Mouse (Mus musculus): ENCODE data around the gene Gm20388. TPM values are rescaled to one million over a fixed set of nuclear protein-coding genes. Genes with fewer than 3 reads are reported as not detected.

The Gm20388 gene
- total and polyA plus RNA-seq, 2 experiments from 2014 or later = 17.3 TPM; not detected in 1

DNA sequence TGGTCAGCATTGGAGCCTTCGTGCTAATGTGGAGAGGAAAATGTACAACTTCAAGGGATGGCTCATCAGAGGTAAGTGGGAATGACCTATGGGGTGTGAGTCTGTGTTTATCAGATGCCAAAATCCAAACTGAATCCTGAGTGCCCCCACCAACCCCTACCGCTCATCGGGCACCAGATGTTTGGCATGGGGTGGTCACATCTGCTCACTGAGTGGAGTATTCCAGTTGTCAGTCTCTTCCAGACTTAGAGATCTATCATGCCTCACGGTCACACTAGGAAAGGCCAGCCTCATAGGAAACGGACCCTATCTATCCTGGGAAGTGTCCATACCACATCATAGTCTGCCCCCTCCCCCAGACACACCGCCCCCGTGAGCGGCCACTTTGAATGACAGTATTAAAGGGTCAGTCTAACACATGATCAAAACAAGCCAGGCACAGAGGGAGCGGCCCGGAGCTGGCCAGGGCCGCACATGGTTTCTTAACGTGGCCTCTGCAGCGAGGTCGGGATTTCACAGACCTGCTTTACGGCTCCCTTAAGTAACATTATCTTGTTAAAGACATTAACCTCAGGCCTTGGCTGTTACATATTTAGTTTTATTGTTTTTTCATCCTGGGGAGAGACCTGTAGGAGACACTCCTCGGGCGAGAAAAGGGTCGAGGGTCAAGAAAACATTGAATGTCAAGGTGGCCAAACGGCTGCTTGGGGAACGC, 1122.8 kb downstream of the Gm20388 start:
- no peak overlapping the region for H3K27ac ChIP-seq (ENCODE audit: low read depth)
- no peak overlapping the region for H3K9ac ChIP-seq (replicated peaks; ENCODE audit: low read depth, low read length)
- H3K4me2 ChIP-seq (ENCODE audit: low read depth, low read length) = no peak overlapping the region
- TF ChIP-seq EP300 (IDR thresholded peaks at IDR 0.05; ENCODE audit: low read depth) (no peak), CTCF (IDR thresholded peaks at IDR 0.05; ENCODE audit: low read depth) (no peak)
- H3K27me3 ChIP-seq (ENCODE audit: control insufficient read depth, insufficient read depth, low read length) = peaks cover 16% of the 10 kb centered on the region; the same call in 1 of the 2 replicates
- DNase-seq (ENCODE audit: low spot score) (no peak), ATAC-seq (ENCODE audit: insufficient read depth, low read depth) (no peak)
- WGBS = 80% methylated on average over 20 of the region's 20 CpGs
- H3K4me1 ChIP-seq (ENCODE audit: control insufficient read depth, insufficient read depth) = no peaks in the 10 kb centered on the region
- no peaks in the 10 kb centered on the region for H3K36me3 ChIP-seq (replicated peaks; ENCODE audit: control insufficient read depth, insufficient read depth, low read length)
- no peaks in the 10 kb centered on the region for H3K9me3 ChIP-seq (replicated peaks; ENCODE audit: control insufficient read depth, low read length)
- H3K4me3 ChIP-seq (ENCODE audit: low read depth, low read length) = no peak overlapping the region

DNA sequence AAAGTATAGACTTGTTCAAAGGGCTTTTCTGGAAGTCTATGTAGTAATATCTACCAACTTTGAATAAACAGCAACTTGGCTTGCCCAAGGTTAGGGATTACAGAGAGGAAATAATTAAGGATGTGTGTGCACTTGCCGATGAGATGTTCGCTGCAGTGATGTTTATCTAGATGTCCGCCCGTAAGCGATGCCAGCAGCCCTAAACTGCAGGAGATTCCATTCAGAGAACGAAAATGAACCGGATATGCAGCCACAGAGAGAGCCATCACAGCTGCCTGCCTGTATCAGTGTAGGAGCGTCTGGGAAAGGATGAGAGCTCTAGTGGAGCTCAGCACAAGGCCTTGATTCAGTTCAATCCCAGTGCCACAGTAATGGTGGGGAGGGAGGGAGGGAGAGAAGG, 1125.0 kb downstream of the Gm20388 start:
- H3K4me1 ChIP-seq (ENCODE audit: control insufficient read depth, insufficient read depth) = no peaks in the 10 kb centered on the region
- no peak for DNase-seq (ENCODE audit: low spot score)
- TF ChIP-seq EP300 (IDR thresholded peaks at IDR 0.05; ENCODE audit: low read depth) = no peak
- TF ChIP-seq CTCF (IDR thresholded peaks at IDR 0.05; ENCODE audit: low read depth) = no peak
- H3K9me3 ChIP-seq (replicated peaks; ENCODE audit: control insufficient read depth, low read length) = no peaks in the 10 kb centered on the region
- H3K9ac ChIP-seq (replicated peaks; ENCODE audit: low read depth, low read length) = no peak overlapping the region
- no peak overlapping the region for H3K4me2 ChIP-seq (ENCODE audit: low read depth, low read length)
- H3K27ac ChIP-seq (ENCODE audit: low read depth) = no peak overlapping the region
- no peak overlapping the region for H3K4me3 ChIP-seq (ENCODE audit: low read depth, low read length)
- 66% methylated on average over 8 of the region's 8 CpGs for WGBS
- peaks cover 6% of the 10 kb centered on the region; the same call in 1 of the 2 replicates for H3K27me3 ChIP-seq (ENCODE audit: control insufficient read depth, insufficient read depth, low read length)
- no peaks in the 10 kb centered on the region for H3K36me3 ChIP-seq (replicated peaks; ENCODE audit: control insufficient read depth, insufficient read depth, low read length)
- ATAC-seq (ENCODE audit: insufficient read depth, low read depth) = no peak

DNA sequence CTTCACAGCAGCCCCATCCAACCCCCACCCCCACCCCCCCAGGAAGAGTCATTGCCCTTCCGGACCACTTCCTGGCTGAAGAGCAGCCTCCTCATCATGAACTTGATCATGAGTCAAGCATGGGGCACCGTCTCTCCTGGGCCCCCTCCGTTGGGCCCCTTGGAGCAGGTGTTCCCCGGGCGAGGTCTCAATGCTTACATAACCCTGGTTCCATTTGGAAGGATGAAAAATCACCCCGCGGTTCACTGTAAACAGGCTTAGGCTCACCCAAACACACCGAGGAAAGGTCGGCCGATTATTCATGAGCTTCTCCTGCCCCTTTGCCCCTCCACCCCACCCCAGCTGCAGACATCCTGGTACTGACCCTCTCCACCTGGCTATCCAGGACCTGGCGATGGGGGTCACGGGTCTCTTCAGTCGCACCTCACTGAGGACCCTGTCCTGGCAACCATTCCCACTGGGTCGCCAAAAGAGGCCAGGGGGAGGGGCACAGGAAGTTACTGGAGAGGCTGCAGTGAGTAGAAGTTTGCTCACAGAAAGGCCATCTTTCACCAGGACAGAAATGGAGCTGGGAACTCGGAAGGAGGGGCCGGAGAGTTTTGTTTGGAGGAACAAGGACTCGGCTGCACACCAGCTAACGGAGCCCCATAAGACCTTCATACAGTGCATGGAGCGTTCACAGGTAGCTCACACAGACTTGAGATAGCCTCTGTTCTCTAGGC, 1133.2 kb downstream of the Gm20388 start:
- no peaks in the 10 kb centered on the region for H3K27me3 ChIP-seq (ENCODE audit: control insufficient read depth, insufficient read depth, low read length)
- H3K4me2 ChIP-seq (ENCODE audit: low read depth, low read length) = no peak overlapping the region
- DNase-seq (ENCODE audit: low spot score) = no peak
- ATAC-seq (ENCODE audit: insufficient read depth, low read depth) = no peak
- H3K36me3 ChIP-seq (replicated peaks; ENCODE audit: control insufficient read depth, insufficient read depth, low read length) = no peaks in the 10 kb centered on the region
- H3K27ac ChIP-seq (ENCODE audit: low read depth) = no peak overlapping the region
- TF ChIP-seq EP300 (IDR thresholded peaks at IDR 0.05; ENCODE audit: low read depth) = no peak
- no peak for TF ChIP-seq CTCF (IDR thresholded peaks at IDR 0.05; ENCODE audit: low read depth)
- no peaks in the 10 kb centered on the region for H3K4me1 ChIP-seq (ENCODE audit: control insufficient read depth, insufficient read depth)
- 51% methylated on average over 19 of the region's 19 CpGs for whole genome bisulfite sequencing
- no peaks in the 10 kb centered on the region for H3K9me3 ChIP-seq (replicated peaks; ENCODE audit: control insufficient read depth, low read length)
- no peak overlapping the region for H3K4me3 ChIP-seq (ENCODE audit: low read depth, low read length)
- H3K9ac ChIP-seq (replicated peaks; ENCODE audit: low read depth, low read length) = no peak overlapping the region

DNA sequence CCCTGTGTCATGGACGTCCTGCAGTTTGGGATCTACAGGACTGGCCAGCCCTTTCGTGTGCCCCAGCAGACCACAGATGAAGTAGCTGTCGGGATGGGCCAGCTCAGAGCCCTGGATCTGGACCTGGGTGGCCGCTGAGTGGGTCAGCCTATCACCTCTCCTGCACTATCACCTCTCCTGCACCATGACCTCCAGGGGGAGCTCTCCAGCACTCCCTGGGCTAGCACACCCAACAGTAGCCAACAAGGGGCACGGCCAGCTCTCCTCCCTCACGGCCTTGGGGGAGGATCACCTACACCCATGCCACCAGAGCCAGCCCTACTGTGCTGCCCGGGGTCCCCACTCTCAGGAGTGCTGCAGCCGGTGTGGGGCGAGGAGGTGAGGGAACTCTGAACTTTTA, 1136.8 kb downstream of the Gm20388 start:
- no peak overlapping the region for H3K4me3 ChIP-seq (ENCODE audit: low read depth, low read length)
- H3K4me2 ChIP-seq (ENCODE audit: low read depth, low read length) = no peak overlapping the region
- H3K36me3 ChIP-seq (replicated peaks; ENCODE audit: control insufficient read depth, insufficient read depth, low read length) = no peaks in the 10 kb centered on the region
- TF ChIP-seq EP300 (IDR thresholded peaks at IDR 0.05; ENCODE audit: low read depth) (no peak), CTCF (IDR thresholded peaks at IDR 0.05; ENCODE audit: low read depth) (no peak)
- H3K27me3 ChIP-seq (ENCODE audit: control insufficient read depth, insufficient read depth, low read length) = 0 out of 2 replicates have a peak, but pooled peaks cover 6% of the 10 kb centered on the region
- no peaks in the 10 kb centered on the region for H3K4me1 ChIP-seq (ENCODE audit: control insufficient read depth, insufficient read depth)
- ATAC-seq (ENCODE audit: insufficient read depth, low read depth) (no peak), DNase-seq (ENCODE audit: low spot score) (no peak)
- H3K9ac ChIP-seq (replicated peaks; ENCODE audit: low read depth, low read length) = no peak overlapping the region
- H3K9me3 ChIP-seq (replicated peaks; ENCODE audit: control insufficient read depth, low read length) = no peaks in the 10 kb centered on the region
- WGBS = 66% methylated on average over 9 of the region's 9 CpGs
- H3K27ac ChIP-seq (ENCODE audit: low read depth) = no peak overlapping the region

DNA sequence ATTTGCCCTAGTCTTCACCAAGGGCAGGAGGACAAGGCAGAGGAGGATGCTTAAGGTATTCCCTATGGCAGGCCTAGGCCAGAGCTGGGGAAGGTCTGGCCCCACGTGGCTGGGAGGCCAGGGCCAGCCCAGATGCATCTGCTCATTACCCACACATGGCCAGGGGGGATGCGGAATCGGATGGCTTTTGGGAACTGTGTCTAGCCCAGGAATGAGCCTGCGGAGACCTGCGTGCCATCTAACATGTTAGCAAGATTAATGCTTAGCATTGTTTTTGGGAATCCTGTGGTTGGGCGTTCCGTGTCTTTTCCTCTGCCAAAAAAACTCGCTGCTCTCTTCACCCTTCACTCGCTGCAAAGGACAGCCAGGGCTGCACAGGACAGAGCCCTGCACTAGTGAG, 1147.4 kb downstream of the Gm20388 start:
- ATAC-seq (ENCODE audit: insufficient read depth, low read depth) = no peak
- Histone ChIP-seq H3K9me3 (replicated peaks; ENCODE audit: control insufficient read depth, low read length) (0 out of 2 replicates have a peak, but pooled peaks cover 4% of the 10 kb centered on the region), H3K4me1 (ENCODE audit: control insufficient read depth, insufficient read depth) (no peaks in the 10 kb centered on the region), H3K4me3 (ENCODE audit: low read depth, low read length) (no peak overlapping the region), H3K9ac (replicated peaks; ENCODE audit: low read depth, low read length) (no peak overlapping the region), H3K27ac (ENCODE audit: low read depth) (no peak overlapping the region), H3K27me3 (ENCODE audit: control insufficient read depth, insufficient read depth, low read length) (0 out of 2 replicates have a peak, but pooled peaks cover 33% of the 10 kb centered on the region), H3K36me3 (replicated peaks; ENCODE audit: control insufficient read depth, insufficient read depth, low read length) (no peaks in the 10 kb centered on the region), H3K4me2 (ENCODE audit: low read depth, low read length) (no peak overlapping the region)
- DNase-seq (ENCODE audit: low spot score) = no peak
- 68% methylated on average over 9 of the region's 9 CpGs for WGBS
- no peak for TF ChIP-seq EP300 (IDR thresholded peaks at IDR 0.05; ENCODE audit: low read depth)
- no peak for TF ChIP-seq CTCF (IDR thresholded peaks at IDR 0.05; ENCODE audit: low read depth)
